Mouse (Mus musculus): ENCODE measurements around the gene Nmt1.
A peak's percentile ranks its signal among the peaks of the same experiment; 100 is the strongest.

The Nmt1 gene

GRCm38 (mm10) chr11:103050153-103050552 is 22.2 kb downstream of the Nmt1 start:
- peak; percentile 60 to 66 for DNase-seq

- DNase-seq = peak; percentile 43 to 44
These were observed 23.3 kb downstream of the Nmt1 start for GRCm38 (mm10) chr11:103051249-103051691.

- no peak for DNase-seq
These were observed 24.1 kb downstream of the Nmt1 start for GRCm38 (mm10) chr11:103052078-103052477.

- no peak for DNase-seq
These were observed 25.4 kb downstream of the Nmt1 start for GRCm38 (mm10) chr11:103053191-103054076.

- DNase-seq = peak; percentile 75 to 81
These were observed 26.8 kb downstream of the Nmt1 start for GRCm38 (mm10) chr11:103054798-103055197.

GRCm38 (mm10) chr11:103056636-103057035 is 28.6 kb downstream of the Nmt1 start:
- no peak for DNase-seq

GRCm38 (mm10) chr11:103058499-103059085 is 30.6 kb downstream of the Nmt1 start:
- DNase-seq = no peak

GRCm38 (mm10) chr11:103066191-103067050 is 38.4 kb downstream of the Nmt1 start:
- DNase-seq = no peak

GRCm38 (mm10) chr11:103067051-103067361 is 39.0 kb downstream of the Nmt1 start:
- DNase-seq = no peak

- DNase-seq = peak; percentile 36 to 48
These were observed 39.5 kb downstream of the Nmt1 start for GRCm38 (mm10) chr11:103067457-103068001.

GRCm38 (mm10) chr11:103068272-103068671 is 40.3 kb downstream of the Nmt1 start:
- DNase-seq = no peak

- DNase-seq = no peak
These were observed 40.9 kb downstream of the Nmt1 start for GRCm38 (mm10) chr11:103068884-103069283.

- DNase-seq = peak in 1 of 2 experiments; percentile 1
These were observed 41.7 kb downstream of the Nmt1 start for GRCm38 (mm10) chr11:103069731-103070130.

- DNase-seq = peak in 1 of 2 experiments; percentile 3
These were observed 42.4 kb downstream of the Nmt1 start for GRCm38 (mm10) chr11:103070322-103070880.

- no peak for DNase-seq
These were observed 45.7 kb downstream of the Nmt1 start for GRCm38 (mm10) chr11:103073671-103074070.

GRCm38 (mm10) chr11:103074121-103074650 is 46.2 kb downstream of the Nmt1 start:
- no peak for DNase-seq

GRCm38 (mm10) chr11:103074796-103075323 is 46.9 kb downstream of the Nmt1 start:
- DNase-seq = no peak

- DNase-seq = peak; percentile 67 to 74
These were observed 48.0 kb downstream of the Nmt1 start for GRCm38 (mm10) chr11:103076010-103076409.

GRCm38 (mm10) chr11:103076581-103076980 is 48.6 kb downstream of the Nmt1 start:
- no peak for DNase-seq

- no peak for DNase-seq
These were observed 50.1 kb downstream of the Nmt1 start for GRCm38 (mm10) chr11:103078131-103078530.

GRCm38 (mm10) chr11:103080323-103081091 is 52.5 kb downstream of the Nmt1 start:
- DNase-seq = no peak
